Mouse (Mus musculus): ENCODE data around the gene Spsb1.

Gene Spsb1

DNA sequence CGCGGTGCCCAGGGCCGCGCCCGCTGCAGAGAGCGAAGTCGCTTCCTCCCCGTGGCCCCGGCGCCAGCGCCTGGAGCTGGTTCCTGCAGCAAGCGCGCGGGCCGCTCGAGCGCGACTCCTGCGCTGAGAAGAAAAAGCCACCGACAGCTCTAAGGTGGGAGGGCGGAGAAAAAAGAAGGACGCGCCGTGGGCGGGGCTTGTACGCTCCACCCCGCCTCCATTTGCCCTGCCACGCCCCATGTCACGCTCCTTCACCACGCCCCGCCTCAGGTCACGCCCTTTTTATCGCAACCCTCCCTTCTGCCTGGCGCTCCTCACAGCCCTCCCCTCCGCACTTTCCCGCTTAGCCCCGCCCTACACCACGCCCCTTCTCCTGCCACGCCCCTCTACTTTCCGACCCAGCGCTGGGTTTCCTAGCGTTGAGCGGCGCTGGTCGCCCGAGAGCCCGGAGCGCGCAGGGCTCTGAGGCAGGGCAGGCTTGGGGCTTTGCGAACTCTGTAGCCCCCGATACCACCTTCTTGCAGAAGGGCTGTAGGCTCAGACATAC, at the start of gene Spsb1:
Gene Spsb1 (minus strand): TSS at position 151 of the 547 bp plus-strand sequence.
- ChIA-PET CTCF (interaction anchor here in 3 of 4 experiments (0.6 to 5.8 kb wide), 15 partner anchors 10 to 305 kb away, joined by 3 to 50 read pairs (median 3); partner anchors contain the start of gene Gpr157 (in 1 of the 3)), POLR2A (interaction anchor here (0.6 to 7.0 kb wide), 54 partner anchors 10 to 894 kb away, joined by 3 to 94 read pairs (median 3); partner anchors contain the start of genes Gpr157 (in 2 of the 4), H6pd (in 2 of the 4) and Slc25a33 (in 1 of the 4))

DNA sequence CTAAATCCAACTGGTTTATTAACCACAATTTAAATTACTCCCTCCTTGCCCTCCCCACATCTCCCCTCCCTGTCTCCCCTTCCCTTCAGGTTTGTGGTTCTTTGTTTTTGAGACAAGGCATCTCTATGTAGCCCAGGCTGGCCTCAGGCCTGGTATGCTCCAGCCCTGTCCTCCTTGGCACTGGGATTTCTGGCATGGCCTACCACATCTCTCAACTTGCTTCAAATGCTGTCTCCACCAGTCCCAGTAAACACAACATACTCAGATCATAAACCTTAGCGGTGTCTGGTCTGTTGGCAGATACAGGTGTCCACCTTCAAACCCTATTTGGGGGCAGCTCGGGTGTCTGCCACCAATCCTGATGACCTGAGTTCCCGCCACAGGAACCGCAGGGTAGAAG, 48.8 kb upstream of the Spsb1 start:
- ChIA-PET POLR2A (interaction anchor here in 3 of 4 experiments (0.5 to 7.1 kb wide), 8 partner anchors 8 to 205 kb away, joined by 3 to 71 read pairs (median 3); partner anchors contain the start of gene Gpr157 (in 1 of the 3)), CTCF (interaction anchor here in 1 of 4 experiments (0.7 to 1.5 kb wide), 2 partner anchors 46 to 89 kb away, joined by 3 read pairs; no protein-coding TSS in a partner anchor)

DNA sequence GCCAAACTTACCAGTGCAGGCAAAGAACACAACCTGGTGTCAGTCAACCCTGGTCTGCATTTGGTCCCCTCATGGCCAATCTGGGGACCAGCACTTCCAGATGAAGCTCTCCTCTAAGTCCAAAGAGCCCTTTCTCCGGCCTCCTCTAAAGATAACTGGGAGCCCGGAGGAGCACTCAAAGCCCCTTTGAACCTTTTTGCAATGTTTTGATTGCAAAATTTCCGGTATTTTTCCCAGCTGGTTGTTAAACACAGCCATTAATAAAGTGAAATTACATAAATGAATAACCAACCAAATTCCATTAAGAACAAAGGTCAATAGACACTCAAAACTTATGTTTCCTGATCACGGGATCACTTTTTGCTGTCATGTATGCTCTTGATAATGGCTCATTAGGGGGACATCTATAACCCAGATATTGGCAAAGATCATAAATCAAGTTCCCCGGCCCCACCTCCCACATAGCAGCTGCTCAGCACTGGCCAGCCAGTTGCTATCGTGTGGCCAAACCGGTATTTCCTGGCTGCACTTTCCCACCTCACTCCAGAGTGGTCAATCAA, 48.3 kb upstream of the Spsb1 start:
- ChIA-PET POLR2A (interaction anchor here in 3 of 4 experiments (0.6 to 1.5 kb wide), 10 partner anchors 9 to 204 kb away, joined by 3 to 4 read pairs (median 3); partner anchors contain the start of gene Gpr157 (in 2 of the 3)), CTCF (interaction anchor here in 1 of 4 experiments (1.5 kb wide), 1 partner anchor 89 kb away, joined by 3 read pairs; no protein-coding TSS in a partner anchor)

DNA sequence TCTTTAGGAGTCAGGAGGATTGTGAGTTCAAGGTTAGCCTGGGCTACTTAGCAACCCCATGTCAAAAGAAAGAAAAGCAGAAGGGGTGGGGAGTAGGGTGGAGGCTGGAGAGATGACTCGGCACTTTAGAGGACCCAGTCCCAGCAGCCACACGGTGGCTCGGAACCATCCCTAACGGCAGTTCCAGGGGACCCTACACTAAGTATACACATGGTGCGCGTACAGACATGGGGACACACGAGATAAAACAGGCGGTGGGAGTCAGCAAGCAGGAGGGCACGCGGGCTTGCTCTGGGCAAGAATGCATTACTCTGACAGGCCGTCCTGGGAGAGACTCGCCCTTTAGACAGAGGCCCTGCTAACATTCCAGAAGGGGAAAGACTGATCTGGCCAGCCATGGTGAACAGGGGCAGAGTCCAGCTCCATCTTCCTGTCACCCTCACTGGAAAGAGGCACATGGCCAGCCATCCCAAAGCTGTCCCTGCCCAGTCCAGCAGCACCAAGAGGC, 47.2 kb upstream of the Spsb1 start:
- CTCF ChIA-PET, result no interaction called here
- POLR2A ChIA-PET, result interaction anchor here in 2 of 4 experiments (0.8 to 1.5 kb wide), 6 partner anchors 9 to 201 kb away, joined by 3 to 4 read pairs (median 3); partner anchors contain the start of gene Gpr157 (in 2 of the 2)

DNA sequence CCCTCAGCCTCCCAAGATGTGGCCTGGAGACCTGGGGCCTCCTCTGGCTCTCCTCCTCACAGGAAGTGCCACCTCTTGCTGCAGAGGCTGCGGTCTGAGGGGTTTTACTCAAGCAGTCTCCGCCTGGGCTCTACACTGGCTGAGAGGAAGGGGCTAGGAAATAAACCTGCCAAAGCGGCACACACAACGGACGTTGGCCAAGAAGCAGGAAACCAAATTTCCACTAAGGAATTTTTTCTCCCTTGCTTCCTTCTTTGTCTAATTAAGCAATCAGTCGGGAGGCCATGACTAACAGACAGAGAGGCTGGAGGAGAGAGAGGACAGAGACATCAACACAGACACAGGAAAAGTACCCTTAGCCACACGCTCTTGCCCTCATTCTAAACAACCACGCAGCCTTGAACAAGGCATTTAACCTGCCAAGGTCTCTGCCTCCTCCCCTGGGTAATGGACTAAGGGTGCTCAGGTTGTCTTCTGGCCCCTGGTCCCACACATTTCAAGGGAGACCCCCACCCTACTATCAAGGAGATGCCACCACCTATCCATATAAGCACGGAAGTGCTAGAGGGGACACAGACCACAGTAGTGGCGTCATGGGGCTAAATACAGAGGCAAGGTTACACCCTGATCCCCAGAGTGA, 46.5 kb upstream of the Spsb1 start:
- POLR2A ChIA-PET, result interaction anchor here in 2 of 4 experiments (0.6 to 10.4 kb wide), 9 partner anchors 6 to 147 kb away, joined by 3 to 71 read pairs (median 4); partner anchors contain the start of genes Gpr157 (in 2 of the 2) and H6pd (in 1 of the 2)
- CTCF ChIA-PET, result interaction anchor here in 2 of 4 experiments (0.7 kb wide), 2 partner anchors 24 to 700 kb away, joined by 5 to 17 read pairs; no protein-coding TSS in a partner anchor

DNA sequence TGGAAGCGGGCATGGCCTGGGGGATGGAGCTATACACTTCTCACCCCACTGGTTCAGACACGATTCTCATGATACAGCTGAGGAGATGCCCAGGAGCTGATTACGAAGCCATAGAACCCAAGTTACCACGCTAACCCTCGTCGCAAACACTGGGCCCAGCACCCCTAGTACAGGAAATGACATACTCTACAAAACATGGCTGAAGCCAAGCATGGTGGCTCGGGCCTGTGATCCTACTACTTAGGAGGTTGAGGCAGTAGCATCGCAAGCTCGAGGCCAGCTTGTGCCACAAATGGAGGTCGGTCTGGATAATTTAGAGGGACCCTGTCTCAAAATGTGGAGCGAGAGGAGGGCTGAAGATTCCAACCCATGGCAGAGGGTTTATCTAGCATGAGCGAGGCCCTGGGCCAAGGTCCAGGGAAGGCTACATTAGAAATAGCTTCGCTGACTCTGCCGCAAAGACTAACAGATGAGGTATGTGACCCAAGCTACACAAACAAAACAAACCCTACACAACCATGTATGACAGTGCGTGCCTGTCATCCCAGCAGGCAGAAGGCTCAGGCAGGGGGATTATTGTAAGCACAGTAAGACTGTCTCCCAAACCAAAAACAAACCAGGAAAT, 45.2 kb upstream of the Spsb1 start:
- POLR2A ChIA-PET, result interaction anchor here in 3 of 4 experiments (0.6 to 10.4 kb wide), 28 partner anchors 7 to 744 kb away, joined by 3 to 71 read pairs (median 4); partner anchors contain the start of genes H6pd (in 2 of the 3), Gpr157 (in 1 of the 3), Slc25a33 (in 1 of the 3) and Spsb1 (in 1 of the 3)
- CTCF ChIA-PET, result interaction anchor here in 3 of 4 experiments (0.5 to 1.5 kb wide), 10 partner anchors 8 to 1880 kb away, joined by 3 to 7 read pairs (median 4); partner anchors contain the start of gene H6pd (in 2 of the 3)

DNA sequence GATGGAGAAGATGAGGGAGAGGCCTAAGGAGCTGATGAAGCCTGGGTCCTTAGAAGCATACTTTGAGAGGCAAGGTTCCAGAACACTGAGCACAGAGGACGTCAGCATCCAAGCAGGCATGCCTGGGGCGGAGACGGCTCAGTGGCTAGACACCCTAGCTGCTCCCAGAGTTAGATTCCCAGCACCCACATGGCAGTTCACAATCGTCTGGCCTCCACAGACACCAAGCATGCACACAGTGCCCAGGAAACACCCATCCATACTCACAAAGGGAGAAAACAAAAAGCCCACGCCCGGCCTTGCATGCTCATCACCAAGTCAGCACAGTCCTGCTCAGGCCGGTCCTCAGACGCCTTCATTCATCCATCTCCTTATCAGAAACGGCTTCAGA, 44.7 kb upstream of the Spsb1 start:
- CTCF ChIA-PET, result interaction anchor here in 3 of 4 experiments (0.5 to 1.5 kb wide), 12 partner anchors 9 to 1880 kb away, joined by 3 to 7 read pairs (median 4); partner anchors contain the start of genes H6pd (in 2 of the 3) and Gpr157 (in 1 of the 3)
- POLR2A ChIA-PET, result interaction anchor here in 3 of 4 experiments (0.6 to 10.4 kb wide), 28 partner anchors 8 to 744 kb away, joined by 3 to 71 read pairs (median 4); partner anchors contain the start of genes H6pd (in 2 of the 3), Slc25a33 (in 2 of the 3), Gpr157 (in 1 of the 3) and Spsb1 (in 1 of the 3)

DNA sequence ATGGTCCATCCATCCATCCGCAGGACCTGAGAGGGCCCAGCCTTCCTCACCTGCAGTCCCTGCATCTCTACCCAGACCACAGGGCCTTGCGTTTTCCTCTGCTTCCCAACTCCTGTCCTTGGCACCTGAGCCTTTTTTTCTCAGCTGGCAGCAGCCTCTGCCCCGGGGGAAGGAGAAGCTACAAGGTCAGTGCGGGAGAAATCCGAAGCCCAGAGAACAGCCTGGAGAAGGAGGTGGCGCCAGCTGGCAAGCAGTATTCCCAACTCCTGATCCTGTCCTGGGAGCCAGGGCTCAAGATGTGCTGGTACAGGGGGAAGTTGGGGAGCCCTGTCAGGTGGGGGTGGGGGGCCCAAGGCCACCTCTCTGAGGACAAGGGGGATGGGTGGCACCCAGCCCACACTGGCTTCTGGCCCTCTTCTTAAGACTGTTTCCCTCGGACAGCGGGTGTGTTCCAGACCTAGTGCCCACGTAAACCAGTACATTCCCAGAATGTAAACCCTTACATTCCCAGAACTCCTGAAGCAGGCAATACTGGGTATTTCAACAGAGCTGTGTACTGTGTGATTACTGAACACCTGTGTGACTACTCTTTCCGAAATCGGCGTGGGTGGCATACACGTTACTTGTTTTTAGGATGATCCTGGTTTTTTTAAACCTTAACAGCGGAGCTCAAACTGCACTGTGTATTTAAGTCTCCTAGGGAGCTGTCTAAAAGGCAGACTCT, 44.1 kb upstream of the Spsb1 start:
- ChIA-PET POLR2A (interaction anchor here in 3 of 4 experiments (0.6 to 10.4 kb wide), 30 partner anchors 8 to 259 kb away, joined by 3 to 71 read pairs (median 4); partner anchors contain the start of genes H6pd (in 3 of the 3), Slc25a33 (in 2 of the 3) and Gpr157 (in 1 of the 3)), CTCF (interaction anchor here (0.5 to 1.5 kb wide), 11 partner anchors 9 to 1881 kb away, joined by 3 to 4 read pairs (median 3); partner anchors contain the start of genes H6pd (in 2 of the 4) and Gpr157 (in 1 of the 4))

DNA sequence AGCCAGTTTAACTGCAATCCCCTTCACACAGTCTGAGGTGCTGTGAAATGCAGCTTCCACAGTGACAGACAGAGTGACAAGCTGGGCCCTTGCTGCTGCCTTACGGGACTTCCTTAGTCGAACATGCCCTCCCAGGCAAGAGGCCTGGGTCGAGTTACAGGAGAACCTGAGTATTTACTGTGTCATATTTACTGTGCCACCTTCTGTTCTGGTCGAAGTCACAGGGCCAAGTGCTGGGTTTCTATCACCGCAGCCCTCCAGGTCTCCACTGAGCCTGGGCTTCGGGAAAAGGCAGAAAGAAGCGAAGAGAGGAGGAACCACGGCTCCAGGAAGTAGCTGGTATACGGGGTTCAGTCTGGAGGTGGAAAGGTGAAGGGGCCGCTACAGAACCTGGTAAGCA, 43.2 kb upstream of the Spsb1 start:
- CTCF ChIA-PET, result no interaction called here
- POLR2A ChIA-PET, result interaction anchor here in 2 of 4 experiments (0.9 to 10.4 kb wide), 4 partner anchors 9 to 169 kb away, joined by 3 to 71 read pairs (median 3); partner anchors contain the start of genes Gpr157 (in 1 of the 2) and H6pd (in 1 of the 2)

DNA sequence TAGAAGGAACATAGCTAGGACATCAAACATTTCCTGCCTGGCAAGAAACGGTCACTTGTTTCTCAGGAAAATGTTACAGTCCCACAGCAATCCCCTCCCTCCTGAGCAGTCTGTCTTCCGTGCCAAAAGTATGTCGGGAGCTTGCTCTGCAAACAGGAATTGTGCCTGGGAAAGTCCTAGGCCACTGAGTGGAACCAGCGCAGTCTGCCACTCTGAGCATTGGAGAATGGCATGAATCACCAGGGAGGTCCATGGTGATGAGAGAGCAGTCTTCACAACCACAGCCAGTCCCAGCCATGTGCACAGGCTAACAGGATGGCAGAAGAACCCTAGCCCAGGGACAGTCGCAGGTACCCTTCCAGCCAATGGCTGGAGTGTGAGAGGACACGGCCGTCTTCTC, 41.6 kb upstream of the Spsb1 start:
- ChIA-PET POLR2A (interaction anchor here in 2 of 4 experiments (0.9 to 10.4 kb wide), 4 partner anchors 11 to 20 kb away, joined by 3 to 71 read pairs (median 10); partner anchors contain the start of gene H6pd (in 2 of the 2)), CTCF (interaction anchor here in 1 of 4 experiments (1.0 kb wide), 1 partner anchor 96 kb away, joined by 4 read pairs; no protein-coding TSS in a partner anchor)

DNA sequence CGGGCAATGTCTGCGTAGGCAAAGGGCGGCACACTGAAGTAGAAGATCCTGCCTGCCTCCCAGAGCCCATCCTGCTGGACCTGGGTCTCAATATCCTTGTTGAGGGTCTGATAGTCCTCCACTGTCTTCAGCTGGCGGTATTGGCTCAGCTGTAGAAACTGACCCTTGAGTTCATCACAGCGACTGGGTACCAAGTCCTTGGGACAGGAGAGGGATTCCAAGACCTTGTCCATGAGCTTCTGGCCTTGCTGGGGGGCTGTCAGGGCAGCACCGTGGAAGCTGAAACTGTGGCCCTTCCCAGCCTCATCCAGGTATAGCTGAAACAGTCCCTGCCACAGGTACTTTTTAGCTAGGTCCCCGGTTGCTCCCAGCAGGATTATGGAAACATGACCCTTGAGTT, 41.1 kb upstream of the Spsb1 start:
- CTCF ChIA-PET, result interaction anchor here in 2 of 4 experiments (0.6 to 1.7 kb wide), 4 partner anchors 13 to 154 kb away, joined by 3 to 4 read pairs (median 3); partner anchors contain the start of gene H6pd (in 1 of the 2)
- POLR2A ChIA-PET, result interaction anchor here in 3 of 4 experiments (0.5 to 10.4 kb wide), 9 partner anchors 9 to 577 kb away, joined by 3 to 71 read pairs (median 3); partner anchors contain the start of genes H6pd (in 2 of the 3) and Gpr157 (in 1 of the 3)

DNA sequence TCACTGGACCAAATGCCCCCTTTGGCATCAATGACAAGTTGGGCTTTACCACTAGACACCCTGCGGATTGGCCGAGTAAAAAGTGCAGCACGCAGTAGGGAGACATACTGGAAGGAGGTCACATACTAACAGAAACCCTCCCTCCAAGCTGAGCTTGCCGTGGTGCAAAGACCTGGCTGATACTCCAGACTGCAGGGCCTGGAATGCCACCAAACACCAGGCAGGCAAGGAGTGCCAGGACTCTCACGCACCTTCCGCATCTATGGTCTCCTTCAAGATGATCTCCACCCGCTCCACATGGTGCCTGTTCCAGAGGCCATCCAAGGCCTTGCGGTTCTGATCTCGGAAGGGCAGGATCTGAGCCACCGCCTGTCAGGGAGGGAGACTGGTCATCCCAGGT, 39.4 kb upstream of the Spsb1 start:
- ChIA-PET POLR2A (interaction anchor here in 2 of 4 experiments (2.9 to 10.4 kb wide), 2 partner anchors 13 to 14 kb away, joined by 17 to 71 read pairs; partner anchors contain the start of gene H6pd (in 2 of the 2)), CTCF (interaction anchor here in 3 of 4 experiments (0.7 to 1.7 kb wide), 4 partner anchors 14 to 246 kb away, joined by 3 to 4 read pairs (median 4); partner anchors contain the start of gene H6pd (in 1 of the 3))

DNA sequence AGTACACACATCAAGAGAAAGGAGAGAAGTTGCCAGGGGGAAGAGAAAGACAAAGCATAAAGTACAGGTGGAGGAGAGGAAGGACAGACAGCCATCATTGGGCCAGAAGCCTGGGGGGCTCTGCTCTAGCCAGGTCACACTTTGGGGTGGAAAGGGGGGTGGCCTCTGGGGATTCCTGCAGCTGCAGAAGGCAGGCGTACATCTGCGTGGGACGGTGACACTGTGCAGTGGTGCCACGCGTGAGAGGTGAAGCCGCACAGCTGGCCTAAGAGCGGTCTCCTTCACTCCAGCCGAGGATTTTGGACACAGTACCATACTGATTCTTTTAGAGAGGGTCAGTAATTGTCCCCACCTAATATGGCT, 37.8 kb upstream of the Spsb1 start:
- POLR2A ChIA-PET, result interaction anchor here in 3 of 4 experiments (0.6 to 10.4 kb wide), 4 partner anchors 10 to 39 kb away, joined by 3 to 71 read pairs (median 4); partner anchors contain the start of gene H6pd (in 1 of the 3)
- CTCF ChIA-PET, result no interaction called here

DNA sequence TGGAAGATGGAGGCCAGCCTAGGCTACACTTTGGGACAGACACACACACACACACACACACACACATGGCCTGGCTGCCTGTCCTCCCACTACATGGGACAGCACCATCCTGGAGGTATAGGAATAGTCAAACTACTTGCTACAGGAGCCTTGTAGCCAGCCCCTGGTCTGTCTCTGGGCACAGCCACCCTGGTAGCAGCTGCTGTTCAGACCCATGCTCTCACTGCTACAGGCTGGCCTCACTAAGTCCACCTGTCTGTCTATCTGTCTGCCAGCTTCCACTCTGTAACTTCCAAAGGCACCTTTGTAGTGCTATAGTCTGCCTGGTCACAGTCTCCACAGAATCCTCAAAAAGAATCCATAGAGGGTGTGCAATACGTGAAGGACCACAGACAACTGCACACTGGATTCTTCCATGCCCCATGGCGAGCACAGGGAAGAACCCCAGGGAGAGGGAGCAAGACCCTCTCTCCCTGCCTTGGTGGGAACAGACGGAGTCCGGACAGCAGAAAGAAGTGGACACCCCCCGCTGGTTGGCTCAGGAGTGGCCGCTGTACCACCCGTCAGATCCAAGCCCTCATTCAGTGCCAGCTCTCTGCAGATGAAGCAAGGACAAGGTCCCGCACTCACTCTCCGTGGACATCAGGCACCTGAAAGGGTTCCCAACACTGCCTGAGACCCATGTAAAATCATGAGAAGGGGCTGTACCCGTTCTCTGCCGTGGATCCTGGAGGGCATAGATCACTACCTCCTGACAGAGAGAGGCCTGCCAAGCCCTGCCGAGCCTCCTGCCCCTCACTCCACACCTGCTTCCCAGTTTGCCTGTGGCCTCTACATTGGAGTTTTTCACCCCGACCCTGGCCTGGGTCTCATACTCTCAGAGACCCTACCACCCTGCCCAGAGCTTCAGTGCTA, 37.2 kb upstream of the Spsb1 start:
- POLR2A ChIA-PET, result interaction anchor here in 3 of 4 experiments (0.6 to 10.4 kb wide), 12 partner anchors 9 to 107 kb away, joined by 3 to 71 read pairs (median 4); partner anchors contain the start of gene H6pd (in 2 of the 3)

More for the DNA sequence above, 37.2 kb upstream of the Spsb1 start:
- CTCF ChIA-PET, result interaction anchor here in 2 of 4 experiments (0.6 to 3.1 kb wide), 3 partner anchors 16 to 957 kb away, joined by 3 to 13 read pairs (median 6); partner anchors contain the start of gene H6pd (in 1 of the 2)
